Mouse (Mus musculus) forebrain, postnatal 0 days (tissue): ENCODE results near the gene Ms4a4c. TPM values are rescaled to one million over a fixed set of nuclear protein-coding genes. Genes with fewer than 3 reads are reported as not detected.
"Not testable (repeated sequence)": the region's sequence is repeated elsewhere in the genome, so short reads cannot be mapped to it uniquely, and the experiment has no call there.

Source experiments
- ATAC-seq: fragments of 200-750 bp; cut with Nextera tagmentation; 2 replicates; pipeline ENCODE4 v1.8.0; 2017; ENCODE audit warnings: mild to moderate bottlenecking, moderate library complexity
- DNase-seq: peaks from one replicate; pipeline ENCODE4 v3.0.0-alpha.2; 2015
- H3K27ac ChIP-seq: fragments of 300-500 bp; sonication (generic); 2 replicates; pipeline ENCODE4 v1.5.1; 2014; ENCODE audit warnings: low read depth, mild to moderate bottlenecking, antibody characterized with exemption, low read length, moderate library complexity, mixed read lengths
- H3K27me3 ChIP-seq: fragments of 300-500 bp; sonication (generic); 2 replicates; pipeline ENCODE4 v1.6.1; 2014; ENCODE audit warnings: mild to moderate bottlenecking, low read length, mixed read lengths; ENCODE audit not compliant: insufficient read depth
- H3K36me3 ChIP-seq: fragments of 300-500 bp; sonication (generic); 2 replicates; pipeline ENCODE4 v1.6.1; 2014; ENCODE audit warnings: mild to moderate bottlenecking, moderate library complexity; ENCODE audit not compliant: insufficient read depth
- H3K4me1 ChIP-seq: fragments of 300-500 bp; sonication (generic); 2 replicates; pipeline ENCODE4 v1.6.1; 2014; ENCODE audit warnings: antibody characterized with exemption; ENCODE audit not compliant: insufficient read depth
- H3K4me2 ChIP-seq: fragments of 300-500 bp; sonication (generic); 2 replicates; pipeline ENCODE4 v1.6.1; 2014; ENCODE audit warnings: low read depth, mild to moderate bottlenecking, moderate library complexity
- H3K4me3 ChIP-seq: fragments of 300-500 bp; sonication (generic); 2 replicates; pipeline ENCODE4 v1.5.1; 2014; ENCODE audit warnings: low read depth, low read length, mixed read lengths
- H3K9ac ChIP-seq: fragments of 300-500 bp; sonication (generic); 2 replicates; pipeline ENCODE4 v1.6.1; 2014; ENCODE audit warnings: mild to moderate bottlenecking
- H3K9me3 ChIP-seq: fragments of 300-500 bp; sonication (generic); 2 replicates; pipeline ENCODE4 v1.6.1; 2016; ENCODE audit warnings: low read length
- CTCF ChIP-seq: sonication (generic); IDR thresholded peaks from 2 replicates; pipeline ENCODE4 v1.5.1; 2016; ENCODE audit warnings: antibody characterized with exemption, control low read depth, low read depth
- WGBS: fragments of 180-500 bp; shearing (Covaris S2); extraction: QIAGEN DNeasy Blood & Tissue Kit; methylation state at CpG from one replicate; pipeline ENCODE4 v1.1.7; 2014; 5-methylcytosine and 5-hydroxymethylcytosine counted together
- polyA plus RNA-seq: library from polyadenylated mRNA; unstranded; fragments of >200 nt; fragmentation: Nextera tagmentation; extraction: Ambion mirVana; gene quantifications from 2 replicates; pipeline ENCODE4 v1.2.1, GENCODE M21; 2015
- total RNA-seq: library from RNA; depleted of rRNA; stranded (reverse); fragments of >200 nt; gene quantifications from 2 replicates; pipeline ENCODE4 v1.2.3, GENCODE M21; 2014; rRNA removed

The Ms4a4c gene
- total and polyA plus RNA-seq, 2 experiments from 2014 or later, result 0.16 TPM; not detected in 1

DNA sequence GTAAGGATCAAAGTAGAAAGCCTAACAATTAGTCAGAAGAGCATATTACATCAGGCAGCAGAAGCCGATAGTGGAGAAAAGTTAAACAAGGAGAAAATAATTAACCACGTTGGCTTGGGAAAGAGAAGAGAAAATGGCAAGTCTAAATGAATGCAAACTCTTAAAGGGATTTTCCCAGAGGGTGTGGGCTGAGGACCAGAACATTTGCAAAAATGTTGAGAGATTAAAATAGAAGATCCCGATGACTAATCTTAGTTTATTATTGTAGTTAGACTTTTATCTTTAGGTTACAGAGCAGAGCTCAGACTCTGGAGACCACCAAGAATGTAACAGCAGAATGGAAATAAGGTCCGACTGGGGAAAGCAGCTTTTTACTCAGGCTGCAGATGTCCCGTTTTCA is 61.9 kb downstream of the Ms4a4c start:
- TF ChIP-seq CTCF, result no peak
- no peak for ATAC-seq
- H3K4me2 ChIP-seq, result no peak overlapping the region
- 74% methylated on average over 5 of the region's 5 CpGs for WGBS
- H3K9me3 ChIP-seq, result no peaks in the 10 kb centered on the region
- DNase-seq, result no peak
- no peak overlapping the region for H3K9ac ChIP-seq
- H3K36me3 ChIP-seq, result no peaks in the 10 kb centered on the region
- no peaks in the 10 kb centered on the region for H3K4me1 ChIP-seq
- H3K4me3 ChIP-seq, result no peak overlapping the region
- no peak overlapping the region for H3K27ac ChIP-seq
- H3K27me3 ChIP-seq, result no peaks in the 10 kb centered on the region

DNA sequence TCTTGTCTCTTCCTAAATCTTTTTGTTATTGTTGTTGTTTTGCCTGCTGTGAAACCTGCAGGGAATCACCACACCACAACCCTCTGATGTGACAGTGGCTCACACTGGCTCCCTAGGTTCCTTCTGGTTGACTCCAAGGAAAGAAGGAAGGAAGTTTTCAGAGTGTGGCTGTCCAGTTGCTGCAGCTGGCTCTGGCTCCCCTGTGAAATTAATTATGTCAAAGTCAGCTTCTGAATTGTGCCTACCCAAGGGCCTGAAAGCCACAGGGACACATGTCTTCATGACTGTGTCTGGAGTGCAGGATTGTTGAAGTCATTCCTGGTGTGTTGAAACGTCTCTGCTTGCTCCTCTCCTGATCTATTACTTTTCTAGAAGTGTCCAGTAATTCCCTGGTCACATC is 63.8 kb downstream of the Ms4a4c start:
- not testable (repeated sequence) for H3K36me3 ChIP-seq, ATAC-seq, H3K27me3 ChIP-seq, DNase-seq, H3K27ac ChIP-seq, H3K4me3 ChIP-seq, H3K4me2 ChIP-seq, H3K9me3 ChIP-seq, H3K4me1 ChIP-seq, H3K9ac ChIP-seq
- WGBS, result 66% methylated on average over 1 of the region's 1 CpGs

DNA sequence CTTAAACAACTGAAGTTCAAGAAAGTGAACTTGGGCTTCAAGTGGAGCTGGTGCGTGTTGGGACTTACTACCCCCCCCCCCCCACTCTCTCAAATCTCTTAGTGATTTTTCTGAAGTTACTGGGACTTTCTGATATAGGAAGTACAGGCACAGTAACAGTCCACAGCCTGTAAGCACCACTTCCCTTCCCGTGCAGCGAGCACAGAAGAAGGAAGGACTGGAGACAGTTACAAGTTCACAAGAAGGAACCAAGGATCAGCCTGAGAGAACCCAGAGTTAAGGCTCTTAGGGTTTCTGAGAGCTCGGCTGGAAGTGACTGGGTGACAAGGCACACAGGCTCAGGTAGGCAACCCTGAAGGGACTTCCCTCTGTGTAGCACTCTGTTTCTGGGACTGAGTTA is 64.6 kb downstream of the Ms4a4c start, which contains the start of gene Ms4a6c:
Ms4a6c (plus strand) TSS at position 152 of the 400 bp plus-strand sequence.
- H3K4me3 ChIP-seq, result not testable (repeated sequence)
- WGBS, result 85% methylated on average over 4 of the region's 4 CpGs

More for the DNA sequence above, 64.6 kb downstream of the Ms4a4c start, which contains the start of gene Ms4a6c:
- not testable (repeated sequence) for H3K4me2 ChIP-seq, H3K27me3 ChIP-seq, ATAC-seq, H3K9ac ChIP-seq, H3K36me3 ChIP-seq, H3K9me3 ChIP-seq, H3K27ac ChIP-seq, H3K4me1 ChIP-seq, DNase-seq

Other genes with a start within 250 kb of the Ms4a4c start
- not detected in 2 replicates for gene 1700025F22Rik, start 239.4 kb upstream of the Ms4a4c start, total RNA-seq
- not detected in 2 replicates for gene 1700025F22Rik, start 239.4 kb upstream of the Ms4a4c start, polyA plus RNA-seq
- gene Ms4a13, start 208.0 kb upstream of the Ms4a4c start, total RNA-seq, result not detected in 2 replicates
- not detected in 2 replicates for gene Ms4a13, start 208.0 kb upstream of the Ms4a4c start, polyA plus RNA-seq
- gene Ms4a12, start 172.3 kb upstream of the Ms4a4c start, total RNA-seq, result not detected in 2 replicates
- gene Ms4a12, start 172.3 kb upstream of the Ms4a4c start, polyA plus RNA-seq, result not detected in 2 replicates
- gene Ms4a1, start 138.5 kb upstream of the Ms4a4c start, total RNA-seq, result 0.14 TPM in 1 of 2 replicates, not detected in the other
- 0.05 TPM in 1 of 2 replicates, not detected in the other for gene Ms4a1, start 138.5 kb upstream of the Ms4a4c start, polyA plus RNA-seq
- not detected in 2 replicates for gene Ms4a5, start 120.9 kb upstream of the Ms4a4c start, total RNA-seq
- not detected in 2 replicates for gene Ms4a5, start 120.9 kb upstream of the Ms4a4c start, polyA plus RNA-seq
- not detected in 2 replicates for gene Ms4a14, start 90.3 kb upstream of the Ms4a4c start, total RNA-seq
- gene Ms4a14, start 90.3 kb upstream of the Ms4a4c start, polyA plus RNA-seq, result 0.08 TPM in 1 of 2 replicates, not detected in the other
- 0.77 and 1.1 TPM in 2 replicates for gene Ms4a7, start 68.6 kb upstream of the Ms4a4c start, total RNA-seq
- gene Ms4a7, start 68.6 kb upstream of the Ms4a4c start, polyA plus RNA-seq, result 3.3 and 4.0 TPM in 2 replicates
- 1.2 TPM in 1 of 2 replicates, not detected in the other for gene Ms4a4a, start 29.2 kb upstream of the Ms4a4c start, total RNA-seq
- gene Ms4a4a, start 29.2 kb upstream of the Ms4a4c start, polyA plus RNA-seq, result 0.58 and 2.9 TPM in 2 replicates
- not detected in 2 replicates for gene Ms4a4b, start 38.8 kb downstream of the Ms4a4c start, total RNA-seq
- gene Ms4a4b, start 38.8 kb downstream of the Ms4a4c start, polyA plus RNA-seq, result not detected in 2 replicates
- 2.5 and 5.9 TPM in 2 replicates for gene Ms4a6c, start 64.6 kb downstream of the Ms4a4c start, total RNA-seq
- 2.5 and 3.0 TPM in 2 replicates for gene Ms4a6c, start 64.6 kb downstream of the Ms4a4c start, polyA plus RNA-seq
- 0.15 TPM in 1 of 2 replicates, not detected in the other for gene Gm8369, start 81.2 kb downstream of the Ms4a4c start, total RNA-seq
- gene Gm8369, start 81.2 kb downstream of the Ms4a4c start, polyA plus RNA-seq, result 0.54 and 0.73 TPM in 2 replicates
- gene Ms4a6b, start 111.7 kb downstream of the Ms4a4c start, total RNA-seq, result 2.2 and 5.9 TPM in 2 replicates
- 2.0 and 3.3 TPM in 2 replicates for gene Ms4a6b, start 111.7 kb downstream of the Ms4a4c start, polyA plus RNA-seq
- not detected in 2 replicates for gene Ms4a4d, start 132.0 kb downstream of the Ms4a4c start, total RNA-seq
- not detected in 2 replicates for gene Ms4a4d, start 132.0 kb downstream of the Ms4a4c start, polyA plus RNA-seq
- gene Ms4a6d, start 200.1 kb downstream of the Ms4a4c start, total RNA-seq, result 2.4 and 2.5 TPM in 2 replicates
- gene Ms4a6d, start 200.1 kb downstream of the Ms4a4c start, polyA plus RNA-seq, result 2.8 TPM in 2 replicates
- not detected in 2 replicates for gene Ms4a2, start 218.9 kb downstream of the Ms4a4c start, total RNA-seq
- gene Ms4a2, start 218.9 kb downstream of the Ms4a4c start, polyA plus RNA-seq, result not detected in 2 replicates
- 0.23 TPM in 1 of 2 replicates, not detected in the other for gene Ms4a3, start 236.1 kb downstream of the Ms4a4c start, total RNA-seq
- not detected in 2 replicates for gene Ms4a3, start 236.1 kb downstream of the Ms4a4c start, polyA plus RNA-seq